Mouse (Mus musculus) limb, embryonic 11.5 days (tissue): ENCODE data around the gene Foxp2. TPM values are rescaled to one million over a fixed set of nuclear protein-coding genes. Genes with fewer than 3 reads are reported as not detected.

Source experiments
- ATAC-seq: fragments of 200-750 bp; cut with Nextera tagmentation; 2 replicates; pipeline ENCODE4 v1.8.0; 2017; ENCODE audit warnings: low read depth; ENCODE audit not compliant: insufficient number of reproducible peaks, low FRiP score, low TSS enrichment
- DNase-seq: peaks from one replicate; pipeline ENCODE4 v3.0.0-alpha.2; 2015; ENCODE audit warnings: low spot score
- H3K27ac ChIP-seq: fragments of 300-500 bp; sonication (generic); replicated peaks from 2 replicates; pipeline ENCODE4 v1.5.1; 2014; ENCODE audit warnings: low read depth, mild to moderate bottlenecking, low read length
- H3K27me3 ChIP-seq: fragments of 300-500 bp; sonication (generic); 2 replicates; pipeline ENCODE4 v1.6.1; 2014; ENCODE audit warnings: mild to moderate bottlenecking, low read length, mixed read lengths; ENCODE audit not compliant: control insufficient read depth, insufficient read depth
- H3K36me3 ChIP-seq: fragments of 300-500 bp; sonication (generic); 2 replicates; pipeline ENCODE4 v1.6.1; 2014; ENCODE audit warnings: mild to moderate bottlenecking, low read length, moderate library complexity, mixed read lengths; ENCODE audit not compliant: control insufficient read depth, insufficient read depth
- H3K4me1 ChIP-seq: fragments of 300-500 bp; sonication (generic); 2 replicates; pipeline ENCODE4 v1.6.1; 2014; ENCODE audit warnings: low read length, mixed read lengths; ENCODE audit not compliant: control insufficient read depth, insufficient read depth
- H3K4me2 ChIP-seq: fragments of 300-500 bp; sonication (generic); 2 replicates; pipeline ENCODE4 v1.6.1; 2014; ENCODE audit warnings: low read depth, mild to moderate bottlenecking, moderate library complexity; ENCODE audit not compliant: severe bottlenecking
- H3K4me3 ChIP-seq: fragments of 300-500 bp; sonication (generic); 2 replicates; pipeline ENCODE4 v1.5.1; 2014; ENCODE audit warnings: low read depth, low read length
- H3K9ac ChIP-seq: fragments of 300-500 bp; sonication (generic); 2 replicates; pipeline ENCODE4 v1.6.1; 2014; ENCODE audit warnings: mild to moderate bottlenecking, low read length
- H3K9me3 ChIP-seq: fragments of 300-500 bp; sonication (generic); 2 replicates; pipeline ENCODE4 v1.6.1; 2016; ENCODE audit warnings: low read length; ENCODE audit not compliant: control insufficient read depth
- WGBS: fragments of 180-500 bp; shearing (Covaris S2); extraction: QIAGEN DNeasy Blood & Tissue Kit; methylation state at CpG from one replicate; pipeline ENCODE4 v1.1.7; 2014; 5-methylcytosine and 5-hydroxymethylcytosine counted together
- polyA plus RNA-seq: library from polyadenylated mRNA; unstranded; fragments of >200 nt; fragmentation: Nextera tagmentation; extraction: Ambion mirVana; gene quantifications from 2 replicates; pipeline ENCODE4 v1.2.1, GENCODE M21; 2014

Gene Foxp2
- polyA plus RNA-seq, 1 experiment from 2014 or later: 24.2 TPM

DNA sequence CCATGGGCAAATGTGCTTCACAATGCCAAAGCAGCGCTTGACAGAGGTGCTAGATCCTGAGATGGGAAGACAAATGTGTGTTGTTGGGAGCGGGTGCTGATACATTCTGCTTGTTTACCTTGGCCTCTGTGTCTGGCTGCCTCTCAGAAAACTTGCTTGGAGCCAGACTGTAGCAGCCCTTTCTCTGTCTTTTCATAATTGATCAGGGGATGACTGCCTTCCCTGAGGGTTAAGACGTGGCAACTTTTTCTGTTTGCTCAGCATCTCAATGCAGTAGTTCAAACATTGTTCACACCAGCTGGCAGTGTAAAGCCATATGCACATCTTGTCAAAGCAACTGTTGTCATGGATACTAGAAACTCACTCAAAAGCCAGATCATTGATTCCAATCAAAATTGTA lies 384.1 kb downstream of the Foxp2 start:
- Histone ChIP-seq H3K36me3 (no peaks in the 10 kb centered on the region), H3K9me3 (no peaks in the 10 kb centered on the region), H3K4me3 (no peak overlapping the region), H3K4me1 (no peaks in the 10 kb centered on the region), H3K27me3 (no peaks in the 10 kb centered on the region), H3K4me2 (no peak overlapping the region), H3K27ac (no peak overlapping the region), H3K9ac (no peak overlapping the region)
- WGBS: 67% methylated on average over 3 of the region's 3 CpGs
- no peak for DNase-seq
- no peak for ATAC-seq

- ATAC-seq: no peak
Measured at GRCm38 (mm10) chr6:15294081-15294480, 392.9 kb downstream of the Foxp2 start.

GRCm38 (mm10) chr6:15299279-15299678 lies 398.1 kb downstream of the Foxp2 start:
- WGBS: 40% methylated on average over 1 of the region's 1 CpGs
- DNase-seq: no peak
- no peak overlapping the region for H3K9ac ChIP-seq

More at GRCm38 (mm10) chr6:15294081-15294480, 392.9 kb downstream of the Foxp2 start:
- Histone ChIP-seq H3K36me3 (no peaks in the 10 kb centered on the region), H3K4me1 (no peaks in the 10 kb centered on the region), H3K9me3 (no peaks in the 10 kb centered on the region), H3K27ac (no peak overlapping the region), H3K9ac (no peak overlapping the region), H3K4me3 (no peak overlapping the region), H3K27me3 (no peaks in the 10 kb centered on the region), H3K4me2 (no peak overlapping the region)
- WGBS: 82% methylated on average over 5 of the region's 5 CpGs
- no peak for DNase-seq

GRCm38 (mm10) chr6:15310671-15311070 lies 409.5 kb downstream of the Foxp2 start:
- ATAC-seq (no peak), DNase-seq (no peak)
- no peak overlapping the region for H3K4me3 ChIP-seq
- H3K4me1 ChIP-seq: no peaks in the 10 kb centered on the region
- H3K9ac ChIP-seq: no peak overlapping the region
- no peaks in the 10 kb centered on the region for H3K9me3 ChIP-seq
- no peaks in the 10 kb centered on the region for H3K27me3 ChIP-seq
- H3K36me3 ChIP-seq: no peaks in the 10 kb centered on the region
- no peak overlapping the region for H3K4me2 ChIP-seq
- WGBS: 72% methylated on average over 5 of the region's 5 CpGs
- no peak overlapping the region for H3K27ac ChIP-seq

More at GRCm38 (mm10) chr6:15299279-15299678, 398.1 kb downstream of the Foxp2 start:
- H3K4me3 ChIP-seq: no peak overlapping the region
- H3K27ac ChIP-seq: no peak overlapping the region
- no peak for ATAC-seq
- H3K9me3 ChIP-seq: no peaks in the 10 kb centered on the region
- no peaks in the 10 kb centered on the region for H3K36me3 ChIP-seq
- H3K4me1 ChIP-seq: no peaks in the 10 kb centered on the region
- H3K4me2 ChIP-seq: no peak overlapping the region
- no peaks in the 10 kb centered on the region for H3K27me3 ChIP-seq

DNA sequence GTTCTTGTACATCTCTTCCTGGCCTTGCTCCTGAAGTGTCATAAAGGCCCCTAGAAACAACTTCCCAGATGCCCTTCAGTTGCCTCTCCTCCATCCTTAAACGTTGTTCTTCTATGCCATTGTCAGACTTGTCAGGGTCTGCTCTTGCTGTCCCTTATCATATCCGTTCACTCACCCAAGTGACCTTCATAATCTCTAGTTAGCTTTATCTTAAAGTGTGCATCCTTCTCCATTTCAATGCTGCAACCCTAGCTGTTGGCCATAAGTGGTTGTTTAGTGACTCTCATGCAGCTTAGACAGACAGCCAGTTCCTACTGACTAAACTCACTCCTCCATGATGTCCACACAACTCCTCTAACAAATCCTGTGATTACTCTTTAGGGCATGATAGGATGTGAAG lies 415.8 kb downstream of the Foxp2 start:
- Histone ChIP-seq H3K27ac (no peak overlapping the region), H3K36me3 (no peaks in the 10 kb centered on the region), H3K4me1 (0 out of 2 replicates have a peak, but pooled peaks cover 2% of the 10 kb centered on the region), H3K4me2 (no peak overlapping the region), H3K27me3 (no peaks in the 10 kb centered on the region), H3K4me3 (no peak overlapping the region), H3K9ac (no peak overlapping the region), H3K9me3 (no peaks in the 10 kb centered on the region)
- 83% methylated on average over 2 of the region's 2 CpGs for WGBS
- DNase-seq: no peak
- no peak for ATAC-seq

GRCm38 (mm10) chr6:15318343-15318742 lies 417.2 kb downstream of the Foxp2 start:
- DNase-seq: no peak
- ATAC-seq: no peak
- H3K27me3 ChIP-seq: no peaks in the 10 kb centered on the region
- H3K27ac ChIP-seq: no peak overlapping the region
- 88% methylated on average over 2 of the region's 2 CpGs for WGBS
- H3K9me3 ChIP-seq: no peaks in the 10 kb centered on the region
- 0 out of 2 replicates have a peak, but pooled peaks cover 2% of the 10 kb centered on the region for H3K4me1 ChIP-seq
- no peaks in the 10 kb centered on the region for H3K36me3 ChIP-seq
- no peak overlapping the region for H3K4me3 ChIP-seq
- no peak overlapping the region for H3K9ac ChIP-seq
- H3K4me2 ChIP-seq: no peak overlapping the region

- no peak overlapping the region for H3K4me3 ChIP-seq
- DNase-seq (peak; percentile 56), ATAC-seq (peak; percentile 78)
- H3K9me3 ChIP-seq: no peaks in the 10 kb centered on the region
- H3K27me3 ChIP-seq: no peaks in the 10 kb centered on the region
- H3K27ac ChIP-seq: no peak overlapping the region
- no peaks in the 10 kb centered on the region for H3K36me3 ChIP-seq
- no peak overlapping the region for H3K9ac ChIP-seq
- H3K4me1 ChIP-seq: 0 out of 2 replicates have a peak, but pooled peaks cover 2% of the 10 kb centered on the region
- H3K4me2 ChIP-seq: no peak overlapping the region
- 6% methylated on average over 2 of the region's 2 CpGs for WGBS
Measured at GRCm38 (mm10) chr6:15321551-15321974, 420.4 kb downstream of the Foxp2 start.

DNA sequence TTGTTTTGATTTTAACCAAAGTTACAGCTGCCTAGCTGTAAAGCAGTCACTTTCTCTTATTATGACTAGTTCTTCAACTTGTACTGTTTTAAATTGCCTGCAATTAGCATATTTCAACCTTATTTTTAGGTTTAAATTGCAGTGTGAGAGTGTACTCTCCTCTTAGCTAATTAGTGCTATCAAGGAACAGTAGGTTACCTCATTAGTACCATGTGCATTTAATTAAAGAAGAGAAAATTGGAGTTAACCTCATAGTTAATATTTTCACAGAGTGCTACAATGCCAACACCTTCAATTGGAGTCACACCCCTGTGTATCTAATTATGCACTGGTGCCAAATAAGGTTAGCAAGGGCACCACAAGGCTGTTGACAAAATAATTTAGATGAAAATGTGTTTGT lies 421.9 kb downstream of the Foxp2 start:
- Histone ChIP-seq H3K4me1 (0 out of 2 replicates have a peak, but pooled peaks cover 2% of the 10 kb centered on the region), H3K27ac (no peak overlapping the region), H3K9me3 (no peaks in the 10 kb centered on the region), H3K9ac (no peak overlapping the region), H3K27me3 (no peaks in the 10 kb centered on the region), H3K4me3 (no peak overlapping the region), H3K4me2 (no peak overlapping the region), H3K36me3 (no peaks in the 10 kb centered on the region)
- ATAC-seq (no peak), DNase-seq (no peak)

GRCm38 (mm10) chr6:15347705-15348104 lies 446.6 kb downstream of the Foxp2 start:
- no peaks in the 10 kb centered on the region for H3K27me3 ChIP-seq
- H3K9ac ChIP-seq: no peak overlapping the region
- no peak overlapping the region for H3K27ac ChIP-seq
- H3K4me2 ChIP-seq: no peak overlapping the region
- H3K4me3 ChIP-seq: no peak overlapping the region
- WGBS: 91% methylated on average over 3 of the region's 3 CpGs
- ATAC-seq: no peak
- H3K9me3 ChIP-seq: no peaks in the 10 kb centered on the region
- no peak for DNase-seq
- H3K36me3 ChIP-seq: no peaks in the 10 kb centered on the region
- no peaks in the 10 kb centered on the region for H3K4me1 ChIP-seq
